Mouse (Mus musculus) kidney, embryonic 15.5 days (tissue): ENCODE results near the gene Sf1. TPM values are rescaled to one million over a fixed set of nuclear protein-coding genes. Genes with fewer than 3 reads are reported as not detected.

Experiments
- ATAC-seq: fragments of 200-750 bp; cut with Nextera tagmentation; replicated peaks from 2 replicates; pipeline ENCODE4 v1.8.0; 2017; ENCODE audit warnings: moderate TSS enrichment; ENCODE audit not compliant: low FRiP score
- H3K27ac ChIP-seq: fragments of 300-500 bp; sonication (generic); 2 replicates; pipeline ENCODE4 v1.5.1; 2015; ENCODE audit warnings: mild to moderate bottlenecking, inconsistent platforms
- H3K27me3 ChIP-seq: fragments of 300-500 bp; sonication (generic); 2 replicates; pipeline ENCODE4 v1.6.1; 2015; ENCODE audit warnings: inconsistent platforms
- H3K36me3 ChIP-seq: fragments of 300-500 bp; sonication (generic); 2 replicates; pipeline ENCODE4 v1.6.1; 2015; ENCODE audit warnings: inconsistent platforms
- H3K4me1 ChIP-seq: fragments of 300-500 bp; sonication (generic); 2 replicates; pipeline ENCODE4 v1.6.1; 2015; ENCODE audit warnings: inconsistent platforms
- H3K4me2 ChIP-seq: fragments of 300-500 bp; sonication (generic); 2 replicates; pipeline ENCODE4 v1.6.1; 2015; ENCODE audit warnings: moderate library complexity, mild to moderate bottlenecking, inconsistent platforms
- H3K4me3 ChIP-seq: fragments of 300-500 bp; sonication (generic); replicated peaks from 2 replicates; pipeline ENCODE4 v1.5.1; 2015; ENCODE audit warnings: mild to moderate bottlenecking, inconsistent platforms
- H3K9ac ChIP-seq: fragments of 300-500 bp; sonication (generic); 2 replicates; pipeline ENCODE4 v1.6.1; 2015; ENCODE audit warnings: mild to moderate bottlenecking, inconsistent platforms
- H3K9me3 ChIP-seq: fragments of 300-500 bp; sonication (generic); replicated peaks from 2 replicates; pipeline ENCODE4 v1.6.1; 2016; ENCODE audit warnings: inconsistent platforms
- WGBS: fragments of 180-500 bp; shearing (Covaris S2); methylation state at CpG from one replicate; pipeline ENCODE4 v1.1.7; 2015; ENCODE audit warnings: mixed read lengths; 5-methylcytosine and 5-hydroxymethylcytosine counted together
- polyA plus RNA-seq: library from polyadenylated mRNA; unstranded; fragments of >200 nt; fragmentation: Nextera tagmentation; extraction: Ambion mirVana; gene quantifications from 2 replicates; pipeline ENCODE4 v1.2.1, GENCODE M21; 2015

Gene Sf1
- polyA plus RNA-seq, 1 experiment from 2014 or later, result 165 TPM

GRCm38 (mm10) chr19:6364317-6364725 lies 831 bp downstream of the Sf1 start:
- Histone ChIP-seq H3K9ac (peak overlapping the region; percentile 99), H3K36me3 (peaks cover 48% of the 10 kb centered on the region), H3K4me2 (peak overlapping the region; percentile 80), H3K27me3 (no peaks in the 10 kb centered on the region), H3K9me3 (no peaks in the 10 kb centered on the region), H3K4me1 (peaks cover 31% of the 10 kb centered on the region), H3K4me3 (peak overlapping the region; percentile 96), H3K27ac (peak overlapping the region; percentile 98)
- ATAC-seq, result peak; percentile 2; the same call in 1 of the 2 replicates
- WGBS, result under 1% methylated on average over 55 of the region's 55 CpGs

- peak overlapping the region; percentile 96 for H3K4me3 ChIP-seq
- peak overlapping the region; percentile 99 for H3K9ac ChIP-seq
- no peaks in the 10 kb centered on the region for H3K27me3 ChIP-seq
- peak overlapping the region; percentile 80 for H3K4me2 ChIP-seq
- 0% methylated on average over 2 of the region's 2 CpGs for WGBS
- peaks cover 31% of the 10 kb centered on the region for H3K4me1 ChIP-seq
- ATAC-seq, result no peak
- H3K36me3 ChIP-seq, result peaks cover 53% of the 10 kb centered on the region
- peak overlapping the region; percentile 98; the same call in 1 of the 2 replicates for H3K27ac ChIP-seq
- no peaks in the 10 kb centered on the region for H3K9me3 ChIP-seq
Observed at GRCm38 (mm10) chr19:6364842-6365241, 1.4 kb downstream of the Sf1 start.

- Histone ChIP-seq H3K9ac (no peak overlapping the region), H3K27me3 (no peaks in the 10 kb centered on the region), H3K9me3 (no peaks in the 10 kb centered on the region), H3K4me1 (peaks cover 19% of the 10 kb centered on the region), H3K27ac (no peak overlapping the region), H3K4me2 (no peak overlapping the region), H3K4me3 (no peak overlapping the region), H3K36me3 (peaks cover 98% of the 10 kb centered on the region)
- 92% methylated on average over 2 of the region's 2 CpGs for WGBS
- ATAC-seq, result no peak
Observed at GRCm38 (mm10) chr19:6370175-6370574, 6.7 kb downstream of the Sf1 start.

- H3K4me2 ChIP-seq, result no peak overlapping the region
- peaks cover 99% of the 10 kb centered on the region for H3K36me3 ChIP-seq
- no peak for ATAC-seq
- H3K9ac ChIP-seq, result no peak overlapping the region
- H3K4me3 ChIP-seq, result no peak overlapping the region
- H3K27me3 ChIP-seq, result no peaks in the 10 kb centered on the region
- WGBS, result 92% methylated on average over 3 of the region's 3 CpGs
- H3K9me3 ChIP-seq, result no peaks in the 10 kb centered on the region
- no peak overlapping the region for H3K27ac ChIP-seq
- peaks cover 1% of the 10 kb centered on the region; the same call in 1 of the 2 replicates for H3K4me1 ChIP-seq
Observed at GRCm38 (mm10) chr19:6372433-6372832, 8.9 kb downstream of the Sf1 start.

- Histone ChIP-seq H3K36me3 (peaks cover 99% of the 10 kb centered on the region), H3K27ac (no peak overlapping the region), H3K9ac (no peak overlapping the region), H3K4me1 (no peaks in the 10 kb centered on the region), H3K4me3 (no peak overlapping the region), H3K4me2 (no peak overlapping the region), H3K9me3 (no peaks in the 10 kb centered on the region), H3K27me3 (no peaks in the 10 kb centered on the region)
- WGBS, result 64% methylated on average over 12 of the region's 12 CpGs
- ATAC-seq, result 0 out of 2 replicates have a peak, but pooled peaks have one; percentile 19
Observed at GRCm38 (mm10) chr19:6373539-6374400, 10.3 kb downstream of the Sf1 start.

- WGBS, result 92% methylated on average over 10 of the region's 10 CpGs
Observed at GRCm38 (mm10) chr19:6374571-6374970, 11.1 kb downstream of the Sf1 start.

GRCm38 (mm10) chr19:6375423-6376254 lies 12.1 kb downstream of the Sf1 start:
- Histone ChIP-seq H3K9me3 (no peaks in the 10 kb centered on the region), H3K9ac (no peak overlapping the region), H3K27me3 (no peaks in the 10 kb centered on the region), H3K4me3 (no peak overlapping the region), H3K4me2 (no peak overlapping the region), H3K36me3 (peaks cover 94% of the 10 kb centered on the region), H3K27ac (no peak overlapping the region), H3K4me1 (no peaks in the 10 kb centered on the region)
- WGBS, result 94% methylated on average over 40 of the region's 42 CpGs
- ATAC-seq, result peak; percentile 47

More at GRCm38 (mm10) chr19:6374571-6374970, 11.1 kb downstream of the Sf1 start:
- no peak overlapping the region for H3K27ac ChIP-seq
- no peak overlapping the region for H3K4me2 ChIP-seq
- no peak overlapping the region for H3K9ac ChIP-seq
- H3K4me1 ChIP-seq, result no peaks in the 10 kb centered on the region
- no peaks in the 10 kb centered on the region for H3K27me3 ChIP-seq
- peaks cover 100% of the 10 kb centered on the region for H3K36me3 ChIP-seq
- H3K9me3 ChIP-seq, result no peaks in the 10 kb centered on the region
- ATAC-seq, result no peak
- no peak overlapping the region for H3K4me3 ChIP-seq

- ATAC-seq, result no peak
- WGBS, result 80% methylated on average over 14 of the region's 14 CpGs
- no peak overlapping the region for H3K27ac ChIP-seq
Observed at GRCm38 (mm10) chr19:6376255-6376564, 12.7 kb downstream of the Sf1 start.

GRCm38 (mm10) chr19:6376643-6377042 lies 13.2 kb downstream of the Sf1 start:
- Histone ChIP-seq H3K4me3 (no peak overlapping the region), H3K9ac (no peak overlapping the region), H3K27me3 (no peaks in the 10 kb centered on the region), H3K4me1 (no peaks in the 10 kb centered on the region), H3K9me3 (no peaks in the 10 kb centered on the region), H3K4me2 (no peak overlapping the region), H3K27ac (no peak overlapping the region), H3K36me3 (peaks cover 84% of the 10 kb centered on the region)
- ATAC-seq, result no peak
- 90% methylated on average over 2 of the region's 2 CpGs for WGBS

More at GRCm38 (mm10) chr19:6376255-6376564, 12.7 kb downstream of the Sf1 start:
- H3K4me2 ChIP-seq, result no peak overlapping the region
- H3K27me3 ChIP-seq, result no peaks in the 10 kb centered on the region
- H3K4me1 ChIP-seq, result no peaks in the 10 kb centered on the region
- no peak overlapping the region for H3K4me3 ChIP-seq
- H3K9ac ChIP-seq, result no peak overlapping the region
- no peaks in the 10 kb centered on the region for H3K9me3 ChIP-seq
- peaks cover 88% of the 10 kb centered on the region for H3K36me3 ChIP-seq

GRCm38 (mm10) chr19:6377327-6378040 lies 14.0 kb downstream of the Sf1 start:
- no peak overlapping the region for H3K4me2 ChIP-seq
- H3K9ac ChIP-seq, result no peak overlapping the region
- no peaks in the 10 kb centered on the region for H3K27me3 ChIP-seq
- no peak for ATAC-seq
- H3K9me3 ChIP-seq, result no peaks in the 10 kb centered on the region
- no peak overlapping the region for H3K27ac ChIP-seq
- peaks cover 75% of the 10 kb centered on the region for H3K36me3 ChIP-seq
- WGBS, result 74% methylated on average over 11 of the region's 11 CpGs
- H3K4me1 ChIP-seq, result 0 out of 2 replicates have a peak, but pooled peaks cover 2% of the 10 kb centered on the region
- H3K4me3 ChIP-seq, result no peak overlapping the region

- H3K27me3 ChIP-seq, result no peaks in the 10 kb centered on the region
- peaks cover 33% of the 10 kb centered on the region for H3K4me1 ChIP-seq
- H3K9ac ChIP-seq, result no peak overlapping the region
- no peak overlapping the region for H3K4me3 ChIP-seq
- H3K4me2 ChIP-seq, result no peak overlapping the region
- peaks cover 44% of the 10 kb centered on the region for H3K36me3 ChIP-seq
- H3K9me3 ChIP-seq, result no peaks in the 10 kb centered on the region
- no peak for ATAC-seq
- H3K27ac ChIP-seq, result 0 out of 2 replicates have a peak overlapping the region, but pooled peaks have one; percentile 42
- WGBS, result 90% methylated on average over 9 of the region's 9 CpGs
Observed at GRCm38 (mm10) chr19:6380411-6381166, 17.1 kb downstream of the Sf1 start.
